Mouse (Mus musculus): ENCODE measurements around the gene Lgals2. TPM values are rescaled to one million over a fixed set of nuclear protein-coding genes. Genes with fewer than 3 reads are reported as not detected.

Gene Lgals2
- total and polyA plus RNA-seq, 2 experiments from 2014 or later, result not detected

- H3K4me2 ChIP-seq (ENCODE audit: low read depth, low read length, poor library complexity, severe bottlenecking), result no peak overlapping the region
- H3K4me1 ChIP-seq (ENCODE audit: insufficient read depth, low read length), result peaks cover 10% of the 10 kb centered on the region; the same call in 1 of the 2 replicates
- no peaks in the 10 kb centered on the region for H3K9me3 ChIP-seq (ENCODE audit: low read length)
- no peak overlapping the region for H3K4me3 ChIP-seq (ENCODE audit: low read depth, low read length)
- ATAC-seq (ENCODE audit: low FRiP score) (no peak), DNase-seq (ENCODE audit: low spot score) (no peak)
- H3K27ac ChIP-seq (ENCODE audit: low read depth, low read length), result no peak overlapping the region
- no peak overlapping the region for H3K9ac ChIP-seq (replicated peaks; ENCODE audit: low read length, poor library complexity, severe bottlenecking)
- 45% methylated on average over 11 of the region's 11 CpGs for WGBS
- no peaks in the 10 kb centered on the region for H3K36me3 ChIP-seq (ENCODE audit: insufficient read depth, low read length)
- TF ChIP-seq CTCF (IDR thresholded peaks at IDR 0.05), result no peak
- peaks cover 32% of the 10 kb centered on the region for H3K27me3 ChIP-seq (ENCODE audit: insufficient read depth, low read length)
Measured at GRCm38 (mm10) chr15:78840751-78841150, 14.6 kb downstream of the Lgals2 start.

GRCm38 (mm10) chr15:78840241-78840640 is 15.1 kb downstream of the Lgals2 start:
- Histone ChIP-seq H3K4me1 (ENCODE audit: insufficient read depth, low read length) (peaks cover 13% of the 10 kb centered on the region; the same call in 1 of the 2 replicates), H3K27ac (ENCODE audit: low read depth, low read length) (no peak overlapping the region), H3K36me3 (ENCODE audit: insufficient read depth, low read length) (no peaks in the 10 kb centered on the region), H3K9me3 (ENCODE audit: low read length) (no peaks in the 10 kb centered on the region), H3K4me2 (ENCODE audit: low read depth, low read length, poor library complexity, severe bottlenecking) (no peak overlapping the region), H3K27me3 (ENCODE audit: insufficient read depth, low read length) (peaks cover 32% of the 10 kb centered on the region), H3K9ac (replicated peaks; ENCODE audit: low read length, poor library complexity, severe bottlenecking) (no peak overlapping the region), H3K4me3 (ENCODE audit: low read depth, low read length) (no peak overlapping the region)
- no peak for ATAC-seq (ENCODE audit: low FRiP score)
- no peak for DNase-seq (ENCODE audit: low spot score)
- TF ChIP-seq CTCF (IDR thresholded peaks at IDR 0.05), result no peak
- 54% methylated on average over 3 of the region's 3 CpGs for whole genome bisulfite sequencing

GRCm38 (mm10) chr15:78839744-78840143 is 15.6 kb downstream of the Lgals2 start:
- 0% methylated on average over 2 of the region's 2 CpGs for WGBS
- Histone ChIP-seq H3K9ac (replicated peaks; ENCODE audit: low read length, poor library complexity, severe bottlenecking) (no peak overlapping the region), H3K4me1 (ENCODE audit: insufficient read depth, low read length) (peaks cover 13% of the 10 kb centered on the region; the same call in 1 of the 2 replicates), H3K27ac (ENCODE audit: low read depth, low read length) (no peak overlapping the region), H3K36me3 (ENCODE audit: insufficient read depth, low read length) (no peaks in the 10 kb centered on the region), H3K27me3 (ENCODE audit: insufficient read depth, low read length) (peaks cover 32% of the 10 kb centered on the region), H3K4me2 (ENCODE audit: low read depth, low read length, poor library complexity, severe bottlenecking) (no peak overlapping the region), H3K4me3 (ENCODE audit: low read depth, low read length) (no peak overlapping the region), H3K9me3 (ENCODE audit: low read length) (no peaks in the 10 kb centered on the region)
- no peak for TF ChIP-seq CTCF (IDR thresholded peaks at IDR 0.05)
- DNase-seq (ENCODE audit: low spot score) (no peak), ATAC-seq (ENCODE audit: low FRiP score) (no peak)

- ATAC-seq (ENCODE audit: low FRiP score), result no peak
- no peak for DNase-seq (ENCODE audit: low spot score)
- H3K36me3 ChIP-seq (ENCODE audit: insufficient read depth, low read length), result no peaks in the 10 kb centered on the region
- peak overlapping the region; percentile 13; the same call in 1 of the 2 replicates for H3K27ac ChIP-seq (ENCODE audit: low read depth, low read length)
- no peaks in the 10 kb centered on the region for H3K9me3 ChIP-seq (ENCODE audit: low read length)
- H3K4me3 ChIP-seq (ENCODE audit: low read depth, low read length), result no peak overlapping the region
- TF ChIP-seq CTCF (IDR thresholded peaks at IDR 0.05), result no peak
- peaks cover 8% of the 10 kb centered on the region; the same call in 1 of the 2 replicates for H3K27me3 ChIP-seq (ENCODE audit: insufficient read depth, low read length)
- no peak overlapping the region for H3K4me2 ChIP-seq (ENCODE audit: low read depth, low read length, poor library complexity, severe bottlenecking)
- 53% methylated on average over 8 of the region's 8 CpGs for WGBS
- H3K9ac ChIP-seq (replicated peaks; ENCODE audit: low read length, poor library complexity, severe bottlenecking), result no peak overlapping the region
- peaks cover 9% of the 10 kb centered on the region; the same call in 1 of the 2 replicates for H3K4me1 ChIP-seq (ENCODE audit: insufficient read depth, low read length)
Measured at GRCm38 (mm10) chr15:78836086-78836621, 19.2 kb downstream of the Lgals2 start.

- peak; percentile 71 for DNase-seq (ENCODE audit: low spot score)
- H3K9ac ChIP-seq (replicated peaks; ENCODE audit: low read length, poor library complexity, severe bottlenecking), result no peak overlapping the region
- WGBS, result 16% methylated on average over 11 of the region's 12 CpGs
Measured at GRCm38 (mm10) chr15:78835200-78836085, 19.9 kb downstream of the Lgals2 start.

More at GRCm38 (mm10) chr15:78835200-78836085, 19.9 kb downstream of the Lgals2 start:
- H3K4me2 ChIP-seq (ENCODE audit: low read depth, low read length, poor library complexity, severe bottlenecking), result no peak overlapping the region
- TF ChIP-seq CTCF (IDR thresholded peaks at IDR 0.05), result no peak
- H3K27me3 ChIP-seq (ENCODE audit: insufficient read depth, low read length), result 0 out of 2 replicates have a peak, but pooled peaks cover 1% of the 10 kb centered on the region
- H3K4me3 ChIP-seq (ENCODE audit: low read depth, low read length), result no peak overlapping the region
- no peaks in the 10 kb centered on the region for H3K36me3 ChIP-seq (ENCODE audit: insufficient read depth, low read length)
- H3K4me1 ChIP-seq (ENCODE audit: insufficient read depth, low read length), result peaks cover 9% of the 10 kb centered on the region; the same call in 1 of the 2 replicates
- H3K9me3 ChIP-seq (ENCODE audit: low read length), result no peaks in the 10 kb centered on the region
- peak overlapping the region; percentile 63 for H3K27ac ChIP-seq (ENCODE audit: low read depth, low read length)
- ATAC-seq (ENCODE audit: low FRiP score), result peak; percentile 48

All from midbrain, postnatal 0 days (tissue).